Mouse (Mus musculus): Measurements from ENCODE around the gene Asb17. TPM values are rescaled to one million over a fixed set of nuclear protein-coding genes. Genes with fewer than 3 reads are reported as not detected.

Gene Asb17
- polyA plus RNA-seq, 1 experiment from 2014 or later = not detected

- Histone ChIP-seq H3K4me1 (ENCODE audit: control insufficient read depth, insufficient read depth, low read length) (no peaks in the 10 kb centered on the region), H3K4me3 (ENCODE audit: low read depth, low read length) (no peak overlapping the region), H3K27ac (ENCODE audit: low read depth, low read length) (no peak overlapping the region), H3K9me3 (replicated peaks; ENCODE audit: control insufficient read depth, low read length) (no peaks in the 10 kb centered on the region), H3K36me3 (ENCODE audit: control insufficient read depth, insufficient read depth, low read length) (peaks cover 38% of the 10 kb centered on the region), H3K4me2 (ENCODE audit: low read length) (no peak overlapping the region), H3K9ac (ENCODE audit: low read length) (no peak overlapping the region), H3K27me3 (replicated peaks; ENCODE audit: control insufficient read depth, insufficient read depth, low read length) (no peaks in the 10 kb centered on the region)
- WGBS = 93% methylated on average over 1 of the region's 1 CpGs
- ATAC-seq (no peak), DNase-seq (ENCODE audit: low spot score) (no peak)
Observed at GRCm38 (mm10) chr3:153901904-153902303, 57.9 kb downstream of the Asb17 start.

GRCm38 (mm10) chr3:153902595-153902994 lies 58.6 kb downstream of the Asb17 start:
- H3K4me1 ChIP-seq (ENCODE audit: control insufficient read depth, insufficient read depth, low read length) = no peaks in the 10 kb centered on the region
- no peak overlapping the region for H3K4me2 ChIP-seq (ENCODE audit: low read length)
- no peak overlapping the region for H3K27ac ChIP-seq (ENCODE audit: low read depth, low read length)
- no peaks in the 10 kb centered on the region for H3K27me3 ChIP-seq (replicated peaks; ENCODE audit: control insufficient read depth, insufficient read depth, low read length)
- H3K4me3 ChIP-seq (ENCODE audit: low read depth, low read length) = no peak overlapping the region
- ATAC-seq (no peak), DNase-seq (ENCODE audit: low spot score) (no peak)
- WGBS = 75% methylated on average over 3 of the region's 3 CpGs
- H3K9me3 ChIP-seq (replicated peaks; ENCODE audit: control insufficient read depth, low read length) = no peaks in the 10 kb centered on the region
- H3K9ac ChIP-seq (ENCODE audit: low read length) = no peak overlapping the region
- H3K36me3 ChIP-seq (ENCODE audit: control insufficient read depth, insufficient read depth, low read length) = peaks cover 45% of the 10 kb centered on the region

GRCm38 (mm10) chr3:153904586-153904985 lies 60.6 kb downstream of the Asb17 start:
- Histone ChIP-seq H3K9me3 (replicated peaks; ENCODE audit: control insufficient read depth, low read length) (no peaks in the 10 kb centered on the region), H3K27me3 (replicated peaks; ENCODE audit: control insufficient read depth, insufficient read depth, low read length) (no peaks in the 10 kb centered on the region), H3K36me3 (ENCODE audit: control insufficient read depth, insufficient read depth, low read length) (peaks cover 65% of the 10 kb centered on the region), H3K27ac (ENCODE audit: low read depth, low read length) (no peak overlapping the region), H3K4me1 (ENCODE audit: control insufficient read depth, insufficient read depth, low read length) (peaks cover 3% of the 10 kb centered on the region; the same call in 1 of the 2 replicates), H3K4me3 (ENCODE audit: low read depth, low read length) (no peak overlapping the region), H3K4me2 (ENCODE audit: low read length) (no peak overlapping the region), H3K9ac (ENCODE audit: low read length) (no peak overlapping the region)
- WGBS = 68% methylated on average over 6 of the region's 6 CpGs
- ATAC-seq (peak; percentile 46; the same call in 1 of the 2 replicates), DNase-seq (ENCODE audit: low spot score) (peak; percentile 43)

Other genes with a start within 250 kb of the Asb17 start
- gene St6galnac3, start 119.0 kb upstream of the Asb17 start, polyA plus RNA-seq (2014; fragmentation: Nextera tagmentation; extraction: Ambion mirVana) = 23.2 and 24.7 TPM in 2 replicates
- 0.06 TPM in 1 of 2 replicates, not detected in the other for gene Msh4, start 61.9 kb downstream of the Asb17 start, polyA plus RNA-seq (2014; fragmentation: Nextera tagmentation; extraction: Ambion mirVana)
- 49.1 and 55.4 TPM in 2 replicates for gene Rabggtb, start 68.8 kb downstream of the Asb17 start, polyA plus RNA-seq (2014; fragmentation: Nextera tagmentation; extraction: Ambion mirVana)
- gene Acadm, start 100.4 kb downstream of the Asb17 start, polyA plus RNA-seq (2014; fragmentation: Nextera tagmentation; extraction: Ambion mirVana) = 42.1 and 47.5 TPM in 2 replicates
- gene Slc44a5, start 129.2 kb downstream of the Asb17 start, polyA plus RNA-seq (2014; fragmentation: Nextera tagmentation; extraction: Ambion mirVana) = 10.5 and 11.2 TPM in 2 replicates